Mouse (Mus musculus) brain, adult 2 months (tissue): Measurements from ENCODE around the gene Blm.
A peak's percentile ranks its signal among the peaks of the same experiment; 100 is the strongest.

Source experiments
- DNase-seq: peaks from one replicate; pipeline ENCODE4 v3.0.0; 2011; ENCODE audit warnings: low read depth, low spot score

Blm gene

GRCm38 (mm10) chr7:80464831-80465230 lies 70.1 kb downstream of the Blm start:
- no peak for DNase-seq

- DNase-seq = no peak
These were observed 73.0 kb downstream of the Blm start for GRCm38 (mm10) chr7:80461891-80462290.

- no peak for DNase-seq
These were observed 74.0 kb downstream of the Blm start for GRCm38 (mm10) chr7:80460892-80461291.

- no peak for DNase-seq
These were observed 74.7 kb downstream of the Blm start for GRCm38 (mm10) chr7:80460199-80460598.

- DNase-seq = no peak
These were observed 77.0 kb downstream of the Blm start for GRCm38 (mm10) chr7:80457831-80458343.

GRCm38 (mm10) chr7:80457241-80457640 lies 77.7 kb downstream of the Blm start:
- DNase-seq = peak; percentile 22

- DNase-seq = no peak
These were observed 78.6 kb downstream of the Blm start for GRCm38 (mm10) chr7:80456327-80456726.

- no peak for DNase-seq
These were observed 79.3 kb downstream of the Blm start for GRCm38 (mm10) chr7:80455505-80456160.

- DNase-seq = no peak
These were observed 80.1 kb downstream of the Blm start for GRCm38 (mm10) chr7:80454786-80455185.

GRCm38 (mm10) chr7:80453997-80454396 lies 80.9 kb downstream of the Blm start:
- no peak for DNase-seq

GRCm38 (mm10) chr7:80453121-80453520 lies 81.8 kb downstream of the Blm start:
- DNase-seq = no peak

- DNase-seq = no peak
These were observed 82.7 kb downstream of the Blm start for GRCm38 (mm10) chr7:80452241-80452640.

- no peak for DNase-seq
These were observed 83.2 kb downstream of the Blm start for GRCm38 (mm10) chr7:80451550-80452232.

- DNase-seq = no peak
These were observed 84.6 kb downstream of the Blm start for GRCm38 (mm10) chr7:80450354-80450753.

GRCm38 (mm10) chr7:80449620-80450091 lies 85.3 kb downstream of the Blm start:
- no peak for DNase-seq

- DNase-seq = no peak
These were observed 87.6 kb downstream of the Blm start for GRCm38 (mm10) chr7:80447336-80447735.

GRCm38 (mm10) chr7:80446221-80446878 lies 88.6 kb downstream of the Blm start:
- no peak for DNase-seq

GRCm38 (mm10) chr7:80445492-80445891 lies 89.4 kb downstream of the Blm start:
- peak; percentile 33 for DNase-seq

- no peak for DNase-seq
These were observed 90.3 kb downstream of the Blm start for GRCm38 (mm10) chr7:80444401-80445249.

- DNase-seq = no peak
These were observed 91.8 kb downstream of the Blm start for GRCm38 (mm10) chr7:80443124-80443523.
